Mouse (Mus musculus) kidney, embryonic 14.5 days (tissue): ENCODE data around the gene Pex16. TPM values are rescaled to one million over a fixed set of nuclear protein-coding genes. Genes with fewer than 3 reads are reported as not detected.

ENCODE experiments used
- ATAC-seq: fragments of 200-750 bp; cut with Nextera tagmentation; 2 replicates; pipeline ENCODE4 v1.8.0; 2017; ENCODE audit warnings: moderate number of reproducible peaks, mild to moderate bottlenecking, moderate TSS enrichment, moderate library complexity; ENCODE audit not compliant: low FRiP score, low TSS enrichment
- H3K27ac ChIP-seq: fragments of 300-500 bp; sonication (generic); 2 replicates; pipeline ENCODE4 v1.5.1; 2014; ENCODE audit warnings: low read depth, mild to moderate bottlenecking, low read length, moderate library complexity, mixed read lengths
- H3K27me3 ChIP-seq: fragments of 300-500 bp; sonication (generic); 2 replicates; pipeline ENCODE4 v1.6.1; 2014; ENCODE audit warnings: mild to moderate bottlenecking, low read length; ENCODE audit not compliant: control insufficient read depth, insufficient read depth
- H3K36me3 ChIP-seq: fragments of 300-500 bp; sonication (generic); 2 replicates; pipeline ENCODE4 v1.6.1; 2014; ENCODE audit warnings: low read length, mixed read lengths; ENCODE audit not compliant: control insufficient read depth, insufficient read depth
- H3K4me1 ChIP-seq: fragments of 300-500 bp; sonication (generic); 2 replicates; pipeline ENCODE4 v1.6.1; 2014; ENCODE audit warnings: low read length, mixed read lengths; ENCODE audit not compliant: control insufficient read depth, insufficient read depth
- H3K4me2 ChIP-seq: fragments of 300-500 bp; sonication (generic); replicated peaks from 2 replicates; pipeline ENCODE4 v1.6.1; 2014; ENCODE audit warnings: low read depth, mild to moderate bottlenecking, low read length
- H3K4me3 ChIP-seq: fragments of 300-500 bp; sonication (generic); 2 replicates; pipeline ENCODE4 v1.5.1; 2014; ENCODE audit warnings: mild to moderate bottlenecking, low read length
- H3K9ac ChIP-seq: fragments of 300-500 bp; sonication (generic); 2 replicates; pipeline ENCODE4 v1.6.1; 2014; ENCODE audit warnings: low read depth, mild to moderate bottlenecking, low read length, moderate library complexity
- H3K9me3 ChIP-seq: fragments of 300-500 bp; sonication (generic); 2 replicates; pipeline ENCODE4 v1.6.1; 2016; ENCODE audit warnings: low read length; ENCODE audit not compliant: control insufficient read depth
- WGBS: fragments of 180-500 bp; shearing (Covaris S2); extraction: QIAGEN DNeasy Blood & Tissue Kit; methylation state at CpG from one replicate; pipeline ENCODE4 v1.1.7; 2014; 5-methylcytosine and 5-hydroxymethylcytosine counted together
- polyA plus RNA-seq: library from polyadenylated mRNA; unstranded; fragments of >200 nt; fragmentation: Nextera tagmentation; extraction: Ambion mirVana; gene quantifications from 2 replicates; pipeline ENCODE4 v1.2.1, GENCODE M21; 2014

Pex16 gene
- polyA plus RNA-seq, 1 experiment from 2014 or later: 22.7 TPM

GRCm38 (mm10) chr2:92362571-92363228 is 11.8 kb upstream of the Pex16 start:
- H3K27me3 ChIP-seq: no peaks in the 10 kb centered on the region
- no peak overlapping the region for H3K27ac ChIP-seq
- no peak overlapping the region for H3K4me3 ChIP-seq
- H3K4me2 ChIP-seq: no peak overlapping the region
- H3K4me1 ChIP-seq: peaks cover 10% of the 10 kb centered on the region; the same call in 1 of the 2 replicates
- no peaks in the 10 kb centered on the region for H3K9me3 ChIP-seq
- ATAC-seq: no peak
- peaks cover 60% of the 10 kb centered on the region for H3K36me3 ChIP-seq
- WGBS: 90% methylated on average over 6 of the region's 6 CpGs
- H3K9ac ChIP-seq: no peak overlapping the region

DNA sequence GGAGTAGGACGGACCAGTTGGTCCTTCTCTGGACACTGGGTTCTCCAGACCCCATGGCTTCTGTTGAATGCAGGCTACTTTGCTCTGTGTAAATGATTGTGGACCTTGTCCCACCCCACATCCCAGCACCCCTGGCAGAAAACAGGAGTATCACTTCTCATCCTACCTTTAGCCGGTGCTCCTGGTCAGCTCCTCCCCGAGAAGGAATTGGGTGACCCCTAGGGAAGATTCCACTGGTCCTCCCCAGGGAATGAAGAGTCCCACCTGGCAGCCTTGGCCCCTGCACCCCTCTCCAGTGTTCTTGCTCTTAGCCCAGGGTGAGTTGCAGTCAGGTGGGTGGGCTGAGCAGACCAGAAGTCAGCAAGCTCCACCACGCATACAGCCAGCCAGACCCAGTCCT is 10.4 kb upstream of the Pex16 start:
- 86% methylated on average over 4 of the region's 4 CpGs for WGBS

DNA sequence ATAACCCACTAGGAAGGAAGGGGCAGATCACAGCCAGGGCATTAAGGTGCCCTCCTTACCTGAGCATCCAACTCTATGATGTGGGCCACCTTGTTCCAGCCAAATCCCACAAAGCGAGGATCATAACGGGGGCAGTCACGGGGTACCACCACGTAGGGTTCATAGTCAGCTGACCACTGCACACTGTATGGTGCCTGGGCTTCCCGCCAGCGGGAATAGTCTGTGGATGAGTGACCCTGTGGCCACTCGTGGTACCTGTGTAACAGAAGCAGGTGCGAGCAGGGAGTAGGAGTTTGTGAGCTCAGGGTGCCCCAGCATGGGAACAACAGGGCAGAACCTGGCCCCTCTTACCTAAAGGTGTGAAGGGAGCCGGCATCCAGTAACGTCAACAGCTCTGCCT is 8.9 kb upstream of the Pex16 start:
- peaks cover 20% of the 10 kb centered on the region for H3K4me1 ChIP-seq

More for the DNA sequence above, 10.4 kb upstream of the Pex16 start:
- H3K9me3 ChIP-seq: no peaks in the 10 kb centered on the region
- no peak overlapping the region for H3K4me3 ChIP-seq
- no peak overlapping the region for H3K27ac ChIP-seq
- peaks cover 46% of the 10 kb centered on the region for H3K36me3 ChIP-seq
- H3K9ac ChIP-seq: no peak overlapping the region
- ATAC-seq: no peak
- H3K4me1 ChIP-seq: peaks cover 13% of the 10 kb centered on the region
- 0 out of 2 replicates have a peak, but pooled peaks cover 2% of the 10 kb centered on the region for H3K27me3 ChIP-seq
- H3K4me2 ChIP-seq: no peak overlapping the region

DNA sequence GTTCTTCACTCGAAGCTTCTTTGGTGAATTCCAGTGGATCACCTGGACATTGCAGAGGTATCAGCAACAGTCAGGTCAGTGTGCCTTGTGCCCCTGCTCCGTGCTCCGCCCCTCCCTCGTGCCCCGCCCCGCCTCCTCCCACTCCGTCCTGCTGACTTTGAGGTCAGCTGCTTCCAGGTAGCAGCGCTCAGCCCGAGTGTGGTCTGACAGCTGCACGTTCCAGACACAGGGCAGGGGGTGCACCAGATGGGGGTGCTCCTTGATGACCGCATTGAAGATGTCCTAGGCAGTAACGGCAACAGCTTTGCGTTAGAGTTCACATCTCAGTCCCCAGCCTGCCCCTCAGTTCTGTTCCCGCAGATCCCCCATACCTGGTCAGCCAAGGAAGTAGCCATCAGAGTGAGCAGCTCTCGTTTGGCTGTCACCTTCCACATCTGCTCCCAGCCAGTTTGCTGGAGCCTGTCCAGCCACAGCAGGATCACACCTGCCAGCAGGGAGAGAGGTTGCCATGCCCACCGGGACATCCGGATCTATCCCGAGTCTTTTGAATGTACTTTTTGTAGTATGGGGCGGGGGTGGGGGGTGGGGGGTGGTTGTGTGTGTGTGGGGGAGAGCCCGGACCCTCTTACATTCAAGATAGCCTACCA is 7.0 kb upstream of the Pex16 start:
- H3K27ac ChIP-seq: no peak overlapping the region
- no peak for ATAC-seq

More for the DNA sequence above, 8.9 kb upstream of the Pex16 start:
- H3K27ac ChIP-seq: no peak overlapping the region
- H3K4me2 ChIP-seq: no peak overlapping the region
- no peak for ATAC-seq
- no peak overlapping the region for H3K4me3 ChIP-seq
- no peaks in the 10 kb centered on the region for H3K9me3 ChIP-seq
- peaks cover 32% of the 10 kb centered on the region; the same call in 1 of the 2 replicates for H3K36me3 ChIP-seq
- H3K27me3 ChIP-seq: 0 out of 2 replicates have a peak, but pooled peaks cover 7% of the 10 kb centered on the region
- H3K9ac ChIP-seq: no peak overlapping the region
- 93% methylated on average over 10 of the region's 10 CpGs for whole genome bisulfite sequencing

DNA sequence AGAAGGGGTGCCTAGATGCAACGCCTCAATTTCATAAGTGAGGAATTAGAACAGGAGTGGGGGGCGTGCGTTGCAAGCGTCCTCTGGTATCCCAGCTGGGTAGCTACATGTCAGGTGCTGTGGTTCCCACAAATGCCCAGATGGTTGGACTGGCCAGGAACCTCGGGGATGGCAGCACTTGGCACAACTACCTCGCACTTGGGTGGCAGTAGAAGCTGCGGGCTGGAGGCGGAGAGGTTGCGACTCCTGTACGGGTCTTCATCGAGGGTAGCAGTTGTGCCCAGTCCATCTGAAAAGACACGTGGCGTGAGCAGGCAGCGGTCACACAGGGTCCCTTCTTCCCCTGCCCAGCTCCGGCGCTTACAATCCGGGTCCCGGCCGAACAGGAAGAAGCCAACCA is 4.1 kb upstream of the Pex16 start:
- Histone ChIP-seq H3K4me3 (peak overlapping the region; percentile 49), H3K4me2 (peak overlapping the region; percentile 74), H3K9ac (peak overlapping the region; percentile 69), H3K9me3 (no peaks in the 10 kb centered on the region), H3K4me1 (peaks cover 41% of the 10 kb centered on the region), H3K36me3 (peaks cover 6% of the 10 kb centered on the region; the same call in 1 of the 2 replicates), H3K27me3 (peaks cover 12% of the 10 kb centered on the region; the same call in 1 of the 2 replicates), H3K27ac (peak overlapping the region; percentile 94)
- 12% methylated on average over 19 of the region's 19 CpGs for WGBS
- 0 out of 2 replicates have a peak, but pooled peaks have one; percentile 0 for ATAC-seq

More for the DNA sequence above, 7.0 kb upstream of the Pex16 start:
- H3K9me3 ChIP-seq: no peaks in the 10 kb centered on the region
- no peak overlapping the region for H3K4me3 ChIP-seq
- H3K4me1 ChIP-seq: peaks cover 33% of the 10 kb centered on the region
- WGBS: 30% methylated on average over 20 of the region's 20 CpGs
- no peak overlapping the region for H3K4me2 ChIP-seq
- no peak overlapping the region for H3K9ac ChIP-seq
- peaks cover 26% of the 10 kb centered on the region; the same call in 1 of the 2 replicates for H3K36me3 ChIP-seq
- H3K27me3 ChIP-seq: peaks cover 12% of the 10 kb centered on the region; the same call in 1 of the 2 replicates

DNA sequence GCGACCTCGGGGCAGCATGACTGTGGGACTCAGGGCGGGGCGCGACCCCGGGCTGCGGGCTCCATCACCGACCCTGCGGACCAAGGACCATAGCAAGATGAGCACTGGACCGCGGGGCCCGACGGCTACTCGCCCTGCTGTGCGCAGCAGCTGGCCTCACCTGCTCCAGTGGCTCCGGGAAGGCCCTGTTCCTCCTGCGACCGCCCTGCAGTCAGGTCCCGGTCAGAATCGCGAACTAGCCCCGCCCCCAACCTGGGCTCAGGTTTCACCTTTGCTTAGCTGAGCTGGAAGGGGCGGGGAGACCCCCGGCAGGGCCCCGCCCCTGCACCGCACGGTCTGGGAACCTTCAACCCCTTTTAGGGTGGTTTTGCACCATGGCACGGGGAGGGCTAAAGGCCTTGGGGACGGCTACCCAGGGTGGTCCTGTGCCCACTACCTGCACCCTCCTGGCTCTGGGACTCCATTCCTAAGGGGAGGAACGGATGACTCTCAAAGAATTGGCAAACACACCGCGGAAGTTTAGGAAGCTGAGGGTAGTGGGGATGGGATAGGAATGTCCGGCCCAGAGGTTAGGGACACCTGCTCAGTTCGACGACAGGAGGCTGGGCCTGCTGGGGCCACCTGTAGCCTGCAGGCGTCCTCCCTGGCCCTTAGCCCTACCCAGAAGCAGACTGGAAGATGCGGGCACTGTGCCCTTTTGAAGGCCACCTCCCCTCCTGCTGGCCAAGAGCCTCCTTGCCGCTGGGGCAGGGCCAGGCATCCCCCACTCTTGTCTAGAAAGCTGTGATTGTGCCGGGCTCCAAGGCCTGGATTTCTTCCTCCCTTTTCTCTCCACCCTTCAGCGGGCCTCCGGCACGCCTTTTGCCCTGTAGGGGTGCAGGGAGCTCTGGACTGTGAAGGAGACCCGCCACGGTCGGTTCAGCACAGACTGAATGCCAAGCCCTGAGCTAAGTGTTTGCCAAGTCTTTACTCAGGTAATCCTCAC is 3.4 kb upstream of the Pex16 start:
- H3K4me3 ChIP-seq: peak overlapping the region; percentile 49
- 2% methylated on average over 45 of the region's 45 CpGs for WGBS
- peak overlapping the region; percentile 69 for H3K9ac ChIP-seq
- peak; percentile 64 for ATAC-seq
- H3K4me1 ChIP-seq: peaks cover 47% of the 10 kb centered on the region
- peak overlapping the region; percentile 94 for H3K27ac ChIP-seq
- no peaks in the 10 kb centered on the region for H3K9me3 ChIP-seq
- H3K27me3 ChIP-seq: peaks cover 12% of the 10 kb centered on the region; the same call in 1 of the 2 replicates
- H3K36me3 ChIP-seq: peaks cover 2% of the 10 kb centered on the region; the same call in 1 of the 2 replicates
- H3K4me2 ChIP-seq: peak overlapping the region; percentile 74

DNA sequence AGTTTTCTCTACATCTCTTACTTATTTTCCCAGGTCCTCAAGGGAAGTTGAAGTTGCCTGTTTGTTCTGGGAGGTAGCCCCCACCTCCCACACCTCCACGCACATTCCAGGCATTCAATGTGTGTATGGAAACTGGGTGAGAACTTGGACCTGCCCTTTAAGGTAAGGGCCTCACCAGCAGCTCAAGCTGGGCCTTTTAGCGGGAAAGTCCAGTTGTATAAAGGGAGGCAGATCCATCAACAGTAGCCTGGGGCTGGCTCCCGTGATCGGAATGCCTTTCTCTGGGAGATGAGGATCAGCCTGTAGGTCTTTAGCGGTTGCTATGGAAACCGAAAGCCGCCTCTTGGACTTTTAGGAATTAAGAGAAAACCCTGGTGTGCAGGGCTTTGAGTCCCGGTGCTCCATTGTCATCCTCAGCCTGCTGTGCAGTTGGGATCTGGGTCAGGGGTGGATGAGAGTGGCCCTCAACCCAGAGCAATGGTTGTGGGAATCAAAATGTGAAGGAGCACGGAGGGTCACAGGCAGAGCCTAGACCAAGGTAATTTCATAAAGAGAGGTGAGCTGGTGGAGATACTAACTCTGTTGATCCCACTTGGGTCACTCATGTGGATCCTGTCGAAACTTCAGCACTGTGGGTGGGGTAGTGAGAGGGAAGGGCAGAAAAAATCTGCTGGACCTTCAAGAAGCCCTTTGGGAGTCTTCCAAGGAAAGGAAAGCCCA is 2.3 kb upstream of the Pex16 start:
- H3K27ac ChIP-seq: peak overlapping the region; percentile 94
- H3K9ac ChIP-seq: peak overlapping the region; percentile 69; the same call in 1 of the 2 replicates
- no peak overlapping the region for H3K4me3 ChIP-seq
- H3K4me1 ChIP-seq: peaks cover 44% of the 10 kb centered on the region
- ATAC-seq: no peak
- H3K27me3 ChIP-seq: peaks cover 12% of the 10 kb centered on the region; the same call in 1 of the 2 replicates
- no peaks in the 10 kb centered on the region for H3K36me3 ChIP-seq
- peak overlapping the region; percentile 74; the same call in 1 of the 2 replicates for H3K4me2 ChIP-seq
- 23% methylated on average over 10 of the region's 10 CpGs for WGBS
- H3K9me3 ChIP-seq: no peaks in the 10 kb centered on the region
